Mouse (Mus musculus) heart, adult 2 months (tissue): ENCODE measurements around the gene Aldh3b1. TPM values are rescaled to one million over a fixed set of nuclear protein-coding genes. Genes with fewer than 3 reads are reported as not detected.
A peak's percentile ranks its signal among the peaks of the same experiment; 100 is the strongest.

Experiments
- DNase-seq, 2 experiments: peaks; one replicate each; pipeline ENCODE4 v3.0.0; 2021
- H3K27ac ChIP-seq: fragments of 200-600 bp; 2 replicates; pipeline ENCODE4 v1.8.1; 2022
- H3K27me3 ChIP-seq: fragments of 200-500 bp; 2 replicates; pipeline ENCODE4 v1.6.1; 2012; ENCODE audit warnings: mild to moderate bottlenecking, low read length, inconsistent platforms, mixed read lengths; ENCODE audit not compliant: control insufficient read depth, insufficient read depth
- H3K36me3 ChIP-seq: fragments of 200-500 bp; 2 replicates; pipeline ENCODE4 v1.6.1; 2012; ENCODE audit warnings: low read length, inconsistent platforms; ENCODE audit not compliant: control insufficient read depth, insufficient read depth
- H3K4me1 ChIP-seq: fragments of 200-500 bp; 2 replicates; pipeline ENCODE4 v1.6.1; 2011; ENCODE audit warnings: low read length; ENCODE audit not compliant: control insufficient read depth, insufficient read depth
- H3K4me3 ChIP-seq: fragments of 200-600 bp; 2 replicates; pipeline ENCODE4 v1.8.1; 2022
- H3K79me2 ChIP-seq: fragments of 200-500 bp; replicated peaks from 2 replicates; pipeline ENCODE4 v1.6.1; 2012; ENCODE audit warnings: mild to moderate bottlenecking, inconsistent platforms, low read length, moderate library complexity, mixed read lengths; ENCODE audit not compliant: control insufficient read depth, insufficient read depth
- H3K9ac ChIP-seq: fragments of 200-500 bp; 2 replicates; pipeline ENCODE4 v1.6.1; 2012; ENCODE audit warnings: low read depth, mild to moderate bottlenecking, control low read depth, inconsistent platforms, low read length, mixed read lengths
- CTCF ChIP-seq: fragments of 200-600 bp; IDR thresholded peaks from 2 replicates; pipeline ENCODE4 v1.8.1; 2022; ENCODE audit warnings: antibody characterized with exemption, mild to moderate bottlenecking, moderate library complexity
- EP300 ChIP-seq: fragments of 200-500 bp; IDR thresholded peaks from 2 replicates; pipeline ENCODE4 v1.6.1; 2011; ENCODE audit warnings: low read depth, low read length, control low read depth; ENCODE audit not compliant: insufficient read depth
- POLR2A ChIP-seq: fragments of 200-500 bp; IDR thresholded peaks from 2 replicates; pipeline ENCODE4 v1.6.1; 2011; ENCODE audit warnings: mild to moderate bottlenecking, low read depth, low read length, control low read depth; ENCODE audit not compliant: insufficient read depth
- WGBS: fragments of 180-500 bp; shearing (Covaris S2); methylation state at CpG from one replicate; pipeline ENCODE4 v1.1.7; 2018; 5-methylcytosine and 5-hydroxymethylcytosine counted together
- intact Hi-C: fragments of 180-260 bp; cut with DNase I; formaldehyde crosslinking; loops from one replicate; pipeline ENCODE4 v1.15.1; 2025
- polyA plus RNA-seq: library from polyadenylated mRNA; depleted of rRNA; stranded (reverse); fragments of >200 nt; gene quantifications from 2 replicates; pipeline ENCODE4 v1.2.3, GENCODE M21; 2012; rRNA removed
- total RNA-seq, 2 experiments: library from RNA; stranded (reverse); gene quantifications; 2 replicates each; pipeline ENCODE4 v1.2.3; 2021

Gene Aldh3b1
- total and polyA plus RNA-seq, 3 experiments, result 1.6 to 4.8 (median 1.7) TPM

DNA sequence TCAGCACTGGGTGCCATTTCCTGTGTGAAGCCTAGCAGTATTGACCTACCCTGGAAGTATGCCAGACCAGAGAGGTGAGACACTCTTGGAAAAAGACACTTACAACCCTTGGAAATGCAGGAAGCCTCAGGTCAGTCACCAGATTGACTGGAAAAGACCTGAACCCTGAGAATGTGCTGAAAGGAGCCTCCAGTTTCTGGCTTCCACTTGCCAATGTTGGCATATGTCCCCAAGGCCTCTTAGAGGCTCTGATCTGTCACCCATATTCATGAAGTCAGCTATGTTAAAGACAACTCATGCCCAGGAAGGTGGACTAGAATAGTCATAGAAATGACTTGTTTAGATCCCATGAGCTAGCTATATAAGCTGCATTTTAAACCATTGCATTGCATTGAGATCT is 58.1 kb downstream of the Aldh3b1 start:
- H3K79me2 ChIP-seq, result no peaks in the 10 kb centered on the region
- H3K9ac ChIP-seq, result no peak overlapping the region
- H3K4me1 ChIP-seq, result no peaks in the 10 kb centered on the region
- no peak for DNase-seq
- no peaks in the 10 kb centered on the region for H3K36me3 ChIP-seq
- intact Hi-C loops, result no loop called here
- H3K27me3 ChIP-seq, result no peaks in the 10 kb centered on the region
- TF ChIP-seq POLR2A (no peak), CTCF (no peak), EP300 (no peak)
- H3K4me3 ChIP-seq, result no peak overlapping the region
- H3K27ac ChIP-seq, result no peak overlapping the region

GRCm38 (mm10) chr19:3868290-3868689 is 61.3 kb downstream of the Aldh3b1 start:
- no peak overlapping the region for H3K4me3 ChIP-seq
- no peak for TF ChIP-seq POLR2A
- intact Hi-C loops, result no loop called here
- no peaks in the 10 kb centered on the region for H3K4me1 ChIP-seq
- H3K27me3 ChIP-seq, result no peaks in the 10 kb centered on the region
- no peaks in the 10 kb centered on the region for H3K79me2 ChIP-seq
- no peak overlapping the region for H3K9ac ChIP-seq
- H3K36me3 ChIP-seq, result no peaks in the 10 kb centered on the region
- WGBS, result 65% methylated on average over 1 of the region's 1 CpGs
- no peak for DNase-seq
- H3K27ac ChIP-seq, result no peak overlapping the region

DNA sequence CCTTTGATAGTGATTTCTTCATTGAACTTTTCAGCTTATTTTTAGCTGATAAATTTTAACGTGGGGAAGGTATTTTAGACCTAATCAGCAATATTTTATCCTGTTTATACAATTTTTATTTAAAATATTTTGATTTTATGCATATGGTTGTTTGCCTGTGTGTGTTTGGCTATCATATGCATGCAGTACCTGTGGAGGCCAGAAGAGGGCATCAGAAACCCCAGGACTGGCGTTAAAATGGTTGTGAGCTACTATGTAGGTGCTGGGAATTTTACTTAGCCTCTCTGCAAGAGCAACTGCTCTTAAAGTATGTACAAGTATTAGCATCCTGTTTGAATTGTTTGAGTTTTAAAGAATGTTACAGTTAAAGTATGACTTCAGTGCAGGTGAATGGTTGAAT is 64.6 kb downstream of the Aldh3b1 start:
- intact Hi-C loops, result no loop called here
- Histone ChIP-seq H3K9ac (no peak overlapping the region), H3K27ac (no peak overlapping the region), H3K27me3 (no peaks in the 10 kb centered on the region), H3K4me1 (peaks cover 2% of the 10 kb centered on the region), H3K79me2 (no peaks in the 10 kb centered on the region), H3K36me3 (no peaks in the 10 kb centered on the region), H3K4me3 (no peak overlapping the region)
- 79% methylated on average over 2 of the region's 2 CpGs for WGBS
- TF ChIP-seq CTCF, result peak; percentile 64
- no peak for TF ChIP-seq POLR2A
- TF ChIP-seq EP300, result no peak
- no peak for DNase-seq

Other genes starting within 250 kb of the Aldh3b1 start
- 10 to 100 TPM; 52.2 to 56.5 TPM for gene Lrp5, start 243.2 kb downstream of the Aldh3b1 start, total RNA-seq
- gene Lrp5, start 243.2 kb downstream of the Aldh3b1 start, polyA plus RNA-seq, result 35.0 and 36.3 TPM in 2 replicates
- 1 to 10 TPM; 8.1 to 8.3 TPM for gene 1810055G02Rik, start 221.5 kb downstream of the Aldh3b1 start, total RNA-seq
- 17.9 and 23.3 TPM in 2 replicates for gene 1810055G02Rik, start 221.5 kb downstream of the Aldh3b1 start, polyA plus RNA-seq
- gene Kmt5b, start 162.4 kb downstream of the Aldh3b1 start, total RNA-seq, result 10 to 100 TPM; 27.9 to 30.6 TPM
- gene Kmt5b, start 162.4 kb downstream of the Aldh3b1 start, polyA plus RNA-seq, result 9.3 and 13.7 TPM in 2 replicates
- gene Chka, start 78.0 kb downstream of the Aldh3b1 start, total RNA-seq, result 10 to 100 TPM; 10.7 to 12.5 TPM
- gene Chka, start 78.0 kb downstream of the Aldh3b1 start, polyA plus RNA-seq, result 9.5 and 14.1 TPM in 2 replicates
- gene Tcirg1, start 22.7 kb downstream of the Aldh3b1 start, total RNA-seq, result 10 to 100 TPM in 1 of 2 experiments, 1 to 10 TPM in 1; 7.4 to 12.4 TPM
- 47.7 and 50.5 TPM in 2 replicates for gene Tcirg1, start 22.7 kb downstream of the Aldh3b1 start, polyA plus RNA-seq
- 100 to 1,000 TPM; 438 to 511 TPM for gene Ndufs8, start 17.0 kb downstream of the Aldh3b1 start, total RNA-seq
- gene Ndufs8, start 17.0 kb downstream of the Aldh3b1 start, polyA plus RNA-seq, result 761 and 809 TPM in 2 replicates
- 10 to 100 TPM; 17.5 to 18.3 TPM for gene Unc93b1, start 5.4 kb upstream of the Aldh3b1 start, total RNA-seq
- 38.1 and 45.5 TPM in 2 replicates for gene Unc93b1, start 5.4 kb upstream of the Aldh3b1 start, polyA plus RNA-seq
- gene Aldh3b3, start 28.8 kb upstream of the Aldh3b1 start, total RNA-seq, result under 1 TPM; 0.39 to 0.61 TPM
- 2.8 and 5.4 TPM in 2 replicates for gene Aldh3b3, start 28.8 kb upstream of the Aldh3b1 start, polyA plus RNA-seq
- under 1 TPM; 0.18 to 0.26 TPM for gene Aldh3b2, start 42.5 kb upstream of the Aldh3b1 start, total RNA-seq
- 0.91 and 1.6 TPM in 2 replicates for gene Aldh3b2, start 42.5 kb upstream of the Aldh3b1 start, polyA plus RNA-seq
- gene Acy3, start 56.8 kb upstream of the Aldh3b1 start, total RNA-seq, result 10 to 100 TPM; 21.5 to 28.0 TPM
- 68.7 and 89.9 TPM in 2 replicates for gene Acy3, start 56.8 kb upstream of the Aldh3b1 start, polyA plus RNA-seq
- gene Tbx10, start 62.9 kb upstream of the Aldh3b1 start, total RNA-seq, result not detected
- gene Tbx10, start 62.9 kb upstream of the Aldh3b1 start, polyA plus RNA-seq, result 0.14 TPM in 1 of 2 replicates, not detected in the other
- gene Nudt8, start 70.8 kb upstream of the Aldh3b1 start, total RNA-seq, result 100 to 1,000 TPM; 136 to 149 TPM
- 46.4 and 61.9 TPM in 2 replicates for gene Nudt8, start 70.8 kb upstream of the Aldh3b1 start, polyA plus RNA-seq
- 1 to 10 TPM; 1.0 to 1.7 TPM for gene Gm49405, start 70.8 kb upstream of the Aldh3b1 start, total RNA-seq
- 11.0 TPM in 2 replicates for gene Gm49405, start 70.8 kb upstream of the Aldh3b1 start, polyA plus RNA-seq
- gene Doc2g, start 73.5 kb upstream of the Aldh3b1 start, total RNA-seq, result 100 to 1,000 TPM; 193 to 236 TPM
- 432 and 597 TPM in 2 replicates for gene Doc2g, start 73.5 kb upstream of the Aldh3b1 start, polyA plus RNA-seq
- gene Ndufv1, start 83.0 kb upstream of the Aldh3b1 start, total RNA-seq, result 1,000 to 10,000 TPM; 1,031 to 1,231 TPM
- 1,078 and 1,145 TPM in 2 replicates for gene Ndufv1, start 83.0 kb upstream of the Aldh3b1 start, polyA plus RNA-seq
- gene Gstp1, start 108.2 kb upstream of the Aldh3b1 start, total RNA-seq, result 100 to 1,000 TPM; 356 to 371 TPM
- 480 and 490 TPM in 2 replicates for gene Gstp1, start 108.2 kb upstream of the Aldh3b1 start, polyA plus RNA-seq
- gene Gstp2, start 116.2 kb upstream of the Aldh3b1 start, total RNA-seq, result 100 to 1,000 TPM; 121 to 137 TPM
- 38.3 and 58.2 TPM in 2 replicates for gene Gstp2, start 116.2 kb upstream of the Aldh3b1 start, polyA plus RNA-seq
- not detected for gene Gstp3, start 129.8 kb upstream of the Aldh3b1 start, total RNA-seq
- gene Gstp3, start 129.8 kb upstream of the Aldh3b1 start, polyA plus RNA-seq, result 1.1 TPM in 1 of 2 replicates, not detected in the other
- not detected for gene Cabp2, start 151.8 kb upstream of the Aldh3b1 start, total RNA-seq
- not detected in 2 replicates for gene Cabp2, start 151.8 kb upstream of the Aldh3b1 start, polyA plus RNA-seq
- 10 to 100 TPM; 39.9 to 43.2 TPM for gene Cdk2ap2, start 167.4 kb upstream of the Aldh3b1 start, total RNA-seq
- 81.3 and 85.3 TPM in 2 replicates for gene Cdk2ap2, start 167.4 kb upstream of the Aldh3b1 start, polyA plus RNA-seq
- 10 to 100 TPM; 18.1 to 19.9 TPM for gene Pitpnm1, start 170.2 kb upstream of the Aldh3b1 start, total RNA-seq
- gene Pitpnm1, start 170.2 kb upstream of the Aldh3b1 start, polyA plus RNA-seq, result 43.6 and 49.9 TPM in 2 replicates
- 10 to 100 TPM; 55.1 to 60.6 TPM for gene Aip, start 196.1 kb upstream of the Aldh3b1 start, total RNA-seq
- 69.4 and 82.1 TPM in 2 replicates for gene Aip, start 196.1 kb upstream of the Aldh3b1 start, polyA plus RNA-seq
- under 1 TPM in 1 of 2 experiments, not detected in 1; 0.05 TPM for gene Gpr152, start 210.0 kb upstream of the Aldh3b1 start, total RNA-seq
- gene Gpr152, start 210.0 kb upstream of the Aldh3b1 start, polyA plus RNA-seq, result 0.12 TPM in 2 replicates
- gene Cabp4, start 214.2 kb upstream of the Aldh3b1 start, total RNA-seq, result not detected
- gene Cabp4, start 214.2 kb upstream of the Aldh3b1 start, polyA plus RNA-seq, result 0.21 TPM in 1 of 2 replicates, not detected in the other
- gene Coro1b, start 218.8 kb upstream of the Aldh3b1 start, total RNA-seq, result 10 to 100 TPM; 43.9 to 45.1 TPM
- 83.3 and 95.0 TPM in 2 replicates for gene Coro1b, start 218.8 kb upstream of the Aldh3b1 start, polyA plus RNA-seq
- 1 to 10 TPM; 1.1 to 1.7 TPM for gene Ptprcap, start 223.8 kb upstream of the Aldh3b1 start, total RNA-seq
- gene Ptprcap, start 223.8 kb upstream of the Aldh3b1 start, polyA plus RNA-seq, result 2.2 and 6.4 TPM in 2 replicates
- gene Rps6kb2, start 233.5 kb upstream of the Aldh3b1 start, total RNA-seq, result 10 to 100 TPM; 14.7 to 18.2 TPM
- gene Rps6kb2, start 233.5 kb upstream of the Aldh3b1 start, polyA plus RNA-seq, result 29.5 and 32.9 TPM in 2 replicates
- gene Carns1, start 245.7 kb upstream of the Aldh3b1 start, total RNA-seq, result 10 to 100 TPM; 24.4 to 27.0 TPM
- gene Carns1, start 245.7 kb upstream of the Aldh3b1 start, polyA plus RNA-seq, result 78.0 and 79.1 TPM in 2 replicates